Mouse (Mus musculus) adipose tissue, adult 10 weeks (tissue): ENCODE measurements around the gene Olfr1348. TPM values are rescaled to one million over a fixed set of nuclear protein-coding genes. Genes with fewer than 3 reads are reported as not detected.

Source experiments
- polyA plus RNA-seq: library from polyadenylated mRNA; stranded (reverse); fragments of 350-450 nt; fragmentation: Illumina TruSeq; extraction: RNeasy Lipid Tissue Mini Kit (QIAGEN cat#74804); gene quantifications from one replicate; pipeline ENCODE4 v1.2.3, GENCODE M21; 2014; ENCODE audit warnings: low read depth, low replicate concordance

Olfr1348 gene
- not detected for polyA plus RNA-seq

GRCm38 (mm10) chr7:6508648-6509047 lies at the start of gene Olfr1348:
Gene Olfr1348 (minus strand): TSS chr7:6508748.

DNA sequence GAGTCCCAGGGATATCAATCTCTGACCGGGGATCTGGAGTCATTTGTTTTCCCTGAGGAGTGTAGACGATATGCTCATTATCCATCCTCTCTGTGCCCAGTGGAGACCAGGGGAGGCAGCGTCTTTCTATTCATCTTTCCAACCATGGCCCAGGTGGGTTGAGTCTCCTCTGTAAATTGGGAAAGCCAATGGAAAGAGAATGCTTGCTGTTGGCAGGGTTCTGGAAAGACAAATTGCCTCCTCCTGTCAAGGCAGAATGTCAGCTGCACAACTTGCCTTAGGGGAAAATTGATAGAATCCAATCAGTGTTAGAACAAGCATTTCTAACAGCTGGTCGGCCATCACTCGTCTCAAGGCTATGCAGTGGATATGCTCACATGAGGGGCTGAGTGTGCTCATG lies 14.3 kb upstream of the Olfr1348 start, which contains the start of gene Olfr1349:
Olfr1349 (minus strand) TSS at position 101 of the 400 bp plus-strand sequence.

GRCm38 (mm10) chr7:6499655-6500054 lies 8.9 kb downstream of the Olfr1348 start, which contains the start of gene Olfr1347:
Gene Olfr1347 (minus strand): TSS chr7:6499755.

DNA sequence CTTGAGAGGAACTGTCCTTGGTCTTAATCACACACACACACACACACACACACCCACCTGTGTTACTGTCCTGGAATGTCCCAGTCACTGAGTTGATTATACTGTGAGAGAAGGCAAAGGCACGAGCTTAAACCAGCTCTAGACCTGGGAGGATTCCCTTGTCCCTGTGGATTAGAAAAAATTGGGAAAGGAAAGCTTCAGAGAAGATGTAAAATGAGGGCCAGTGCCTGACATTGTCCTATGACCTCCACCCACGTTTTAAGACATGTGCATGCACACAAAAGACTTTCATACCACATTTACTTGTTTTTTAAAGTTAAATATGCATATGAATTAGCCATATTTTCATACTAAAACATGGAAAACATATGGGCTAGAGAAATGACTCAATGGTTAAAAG lies 21.7 kb downstream of the Olfr1348 start, which contains the start of gene Olfr5:
Olfr5 (minus strand) TSS at position 101 of the 400 bp plus-strand sequence.

DNA sequence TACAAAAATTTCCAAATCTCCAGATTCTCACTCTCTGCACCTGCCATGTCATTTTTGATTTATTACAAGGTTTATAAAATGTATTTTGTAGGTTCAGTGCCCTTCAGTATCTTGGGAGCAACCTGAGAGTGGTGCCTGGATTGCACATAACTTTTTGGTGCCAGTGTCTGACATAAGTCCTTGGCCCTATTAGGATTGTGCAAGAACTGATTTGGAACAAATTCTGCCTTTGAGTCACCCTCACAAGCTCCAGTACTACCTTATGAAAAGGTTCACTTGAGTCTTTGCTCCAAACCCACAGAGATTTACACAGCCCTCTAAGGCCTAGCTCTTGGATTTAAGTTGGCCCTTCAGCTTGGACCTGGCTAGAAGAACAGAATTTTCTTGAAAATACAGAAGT lies 41.6 kb downstream of the Olfr1348 start, which contains the start of gene Olfr1346:
Olfr1346 (plus strand) TSS at position 151 of the 400 bp plus-strand sequence.

DNA sequence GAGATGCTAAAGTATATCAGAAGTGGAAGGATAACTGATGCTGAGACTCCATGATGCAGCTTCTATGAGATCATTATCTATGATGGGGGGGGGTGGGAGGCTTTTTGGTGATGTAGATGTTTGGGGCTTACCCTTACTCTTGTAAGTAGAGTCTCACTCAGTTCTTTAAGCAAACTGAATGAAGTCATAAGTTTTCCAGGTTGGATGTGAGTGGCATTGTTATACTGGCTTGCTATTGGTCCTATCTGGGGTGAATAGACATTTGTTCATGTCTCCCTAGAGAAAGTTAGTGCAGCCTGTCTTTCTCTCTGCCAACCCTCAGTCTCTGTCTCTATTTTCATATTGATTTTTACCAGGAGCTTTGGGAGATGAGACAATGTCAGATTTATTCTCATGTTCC lies 52.7 kb downstream of the Olfr1348 start, which contains the start of gene Olfr1336:
Olfr1336 (plus strand) TSS at position 301 of the 400 bp plus-strand sequence.

Other genes starting within 250 kb of the Olfr1348 start
- 5.4 TPM for gene Zfp667, start 222.2 kb downstream of the Olfr1348 start, polyA plus RNA-seq
- gene Zfp583, start 177.5 kb downstream of the Olfr1348 start, polyA plus RNA-seq: 2.5 TPM
- gene Gm3854, start 165.0 kb downstream of the Olfr1348 start, polyA plus RNA-seq: 0.71 TPM
- gene Zfp78, start 145.5 kb downstream of the Olfr1348 start, polyA plus RNA-seq: 3.4 TPM
- gene Zfp28, start 125.5 kb downstream of the Olfr1348 start, polyA plus RNA-seq: 7.0 TPM
- gene Smim17, start 110.0 kb downstream of the Olfr1348 start, polyA plus RNA-seq: not detected
- gene Gm20715, start 98.5 kb downstream of the Olfr1348 start, polyA plus RNA-seq: 0.10 TPM
- gene Olfr1344, start 70.1 kb downstream of the Olfr1348 start, polyA plus RNA-seq: not detected
- not detected for gene Olfr1336, start 52.6 kb downstream of the Olfr1348 start, polyA plus RNA-seq
- gene Olfr1346, start 41.6 kb downstream of the Olfr1348 start, polyA plus RNA-seq: not detected
- gene Olfr5, start 21.8 kb downstream of the Olfr1348 start, polyA plus RNA-seq: not detected
- gene Olfr1347, start 9.0 kb downstream of the Olfr1348 start, polyA plus RNA-seq: not detected
- 0.14 TPM for gene Olfr1349, start 14.2 kb upstream of the Olfr1348 start, polyA plus RNA-seq
- not detected for gene Olfr1350, start 56.1 kb upstream of the Olfr1348 start, polyA plus RNA-seq
- 1.4 TPM for gene Zim1, start 187.7 kb upstream of the Olfr1348 start, polyA plus RNA-seq
- gene Peg3, start 221.7 kb upstream of the Olfr1348 start, polyA plus RNA-seq: 20.0 TPM
- 0.05 TPM for gene Usp29, start 221.8 kb upstream of the Olfr1348 start, polyA plus RNA-seq